Mouse (Mus musculus) gonadal fat pad, adult 2 months (tissue): Measurements from ENCODE around the gene Tex19.1. TPM values are rescaled to one million over a fixed set of nuclear protein-coding genes. Genes with fewer than 3 reads are reported as not detected.

ENCODE experiments used
- DNase-seq: peaks from one replicate; pipeline ENCODE4 v3.0.0-alpha.2; 2012; ENCODE audit warnings: low read depth
- polyA plus RNA-seq: library from polyadenylated mRNA; depleted of rRNA; stranded (reverse); fragments of >200 nt; gene quantifications from 2 replicates; pipeline ENCODE4 v1.2.3, GENCODE M21; 2012; rRNA removed

Tex19.1 gene
- polyA plus RNA-seq, 1 experiment = 0.05 TPM

DNA sequence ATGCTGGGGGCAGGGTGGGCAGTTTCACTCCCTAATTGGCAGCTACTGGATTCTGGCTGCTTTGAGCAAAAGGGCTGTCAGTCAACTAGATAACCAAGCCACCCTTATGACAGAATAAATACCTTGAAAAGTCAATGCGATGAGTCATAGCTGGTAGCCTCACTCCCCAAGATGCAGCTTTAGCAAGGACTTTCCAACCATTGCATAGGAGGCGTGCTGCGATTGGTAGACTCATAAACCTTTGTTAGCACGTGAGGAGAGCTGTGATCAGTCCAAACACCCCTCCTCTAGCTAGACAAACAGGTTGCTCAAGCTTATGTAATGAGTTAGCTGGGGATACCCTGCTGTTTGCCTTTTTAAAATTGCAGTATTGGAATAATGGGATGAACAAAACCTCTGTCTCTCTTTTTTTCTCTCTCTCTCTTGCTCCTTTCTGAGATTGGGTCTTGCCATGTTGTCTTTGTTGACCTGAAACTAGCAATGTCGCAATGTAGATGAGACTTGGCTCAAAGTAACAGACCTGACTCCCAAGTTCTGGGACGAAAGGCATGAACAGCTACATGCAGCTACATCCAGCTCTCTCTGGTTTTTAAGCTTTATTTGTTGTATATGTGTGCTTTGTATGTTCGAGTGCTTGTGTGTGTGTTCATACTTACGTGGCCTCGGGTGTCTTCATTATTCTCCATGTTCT lies 2.5 kb upstream of the Tex19.1 start:
- DNase-seq = peak; percentile 31

DNA sequence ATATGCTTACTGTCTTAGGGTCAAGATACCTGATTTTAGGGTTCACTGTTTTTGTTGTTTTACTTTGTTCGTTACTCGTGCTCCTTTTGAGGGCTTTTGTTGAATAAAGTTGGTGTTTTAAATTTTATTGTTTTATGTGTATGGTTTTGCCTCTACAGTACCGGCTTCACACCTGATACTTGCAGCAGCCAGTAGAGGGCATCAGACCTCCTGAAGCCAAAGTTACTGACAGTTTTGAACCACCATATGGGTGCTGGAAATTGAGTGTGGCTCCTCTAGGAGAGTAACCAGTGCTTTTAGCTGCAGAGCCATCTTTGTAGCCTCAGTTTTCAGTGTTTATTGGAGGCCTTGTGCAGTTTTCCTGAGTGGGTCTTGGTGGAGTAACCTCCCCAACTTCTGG lies 2.2 kb downstream of the Tex19.1 start:
- no peak for DNase-seq

DNA sequence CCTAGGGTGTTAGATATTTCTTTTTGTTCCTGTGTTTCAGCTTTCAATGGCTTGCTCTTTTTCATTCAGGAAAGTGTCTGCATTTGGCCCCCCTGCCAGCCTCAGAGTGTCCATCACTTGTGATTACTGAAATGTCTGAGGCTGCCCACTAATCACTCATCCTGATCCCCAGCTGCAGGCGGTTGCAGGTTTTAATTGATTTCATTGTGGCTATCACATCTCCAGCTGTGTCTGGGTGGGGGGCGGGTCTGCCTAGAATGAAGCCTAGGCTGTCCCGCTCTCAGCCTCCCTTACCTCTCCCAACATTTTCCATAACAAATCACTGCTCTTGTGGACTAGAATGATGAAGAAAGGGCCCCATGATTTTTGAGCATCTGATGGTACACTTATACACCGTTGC lies 8.3 kb downstream of the Tex19.1 start:
- DNase-seq = no peak

DNA sequence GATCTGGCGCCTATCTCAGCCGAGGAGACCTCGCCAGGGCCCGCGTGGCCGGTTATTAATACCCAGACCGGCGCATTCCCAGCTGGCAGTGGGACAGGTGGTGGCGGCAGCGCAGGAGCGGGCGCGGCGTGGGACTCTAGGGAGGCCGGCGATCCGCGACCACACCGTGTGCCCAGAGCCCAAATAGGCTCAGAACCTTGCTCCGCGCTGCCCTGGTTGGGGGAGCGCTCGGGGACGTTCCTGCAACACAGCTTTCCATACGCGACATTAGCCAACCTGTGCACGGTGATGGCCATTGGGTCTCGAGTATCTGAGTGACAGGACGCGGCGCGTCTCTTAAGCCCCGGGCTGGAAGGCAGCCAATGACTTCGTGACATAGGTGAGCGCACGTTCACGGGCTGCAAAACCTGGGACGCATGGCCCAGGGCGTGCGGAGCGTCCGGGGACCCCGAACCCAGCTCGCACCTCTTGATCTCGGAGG lies 10.5 kb downstream of the Tex19.1 start:
- DNase-seq = no peak

DNA sequence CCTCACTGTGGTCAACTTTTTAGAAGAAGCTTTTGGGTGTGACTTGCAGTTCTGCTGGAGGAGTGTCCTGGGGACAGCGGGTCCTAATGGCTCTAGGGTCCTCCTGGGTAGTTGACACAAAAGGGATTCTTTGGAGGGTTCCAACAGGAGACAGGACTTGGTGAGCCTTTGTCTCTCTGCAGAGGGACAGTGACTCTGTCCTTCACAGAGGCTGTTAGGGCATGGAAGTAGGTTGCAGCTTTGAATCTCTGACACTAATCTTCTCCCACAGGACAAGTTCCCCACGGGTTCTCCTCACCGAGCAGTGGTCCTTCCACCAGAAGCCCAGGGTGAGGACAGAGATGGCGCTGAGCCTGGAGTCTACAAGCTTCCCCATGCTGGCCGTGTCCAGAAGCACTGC lies 14.0 kb downstream of the Tex19.1 start, which contains the start of gene Uts2r:
Gene Uts2r (plus strand): TSS at position 301 of the 400 bp plus-strand sequence.
- DNase-seq = no peak

DNA sequence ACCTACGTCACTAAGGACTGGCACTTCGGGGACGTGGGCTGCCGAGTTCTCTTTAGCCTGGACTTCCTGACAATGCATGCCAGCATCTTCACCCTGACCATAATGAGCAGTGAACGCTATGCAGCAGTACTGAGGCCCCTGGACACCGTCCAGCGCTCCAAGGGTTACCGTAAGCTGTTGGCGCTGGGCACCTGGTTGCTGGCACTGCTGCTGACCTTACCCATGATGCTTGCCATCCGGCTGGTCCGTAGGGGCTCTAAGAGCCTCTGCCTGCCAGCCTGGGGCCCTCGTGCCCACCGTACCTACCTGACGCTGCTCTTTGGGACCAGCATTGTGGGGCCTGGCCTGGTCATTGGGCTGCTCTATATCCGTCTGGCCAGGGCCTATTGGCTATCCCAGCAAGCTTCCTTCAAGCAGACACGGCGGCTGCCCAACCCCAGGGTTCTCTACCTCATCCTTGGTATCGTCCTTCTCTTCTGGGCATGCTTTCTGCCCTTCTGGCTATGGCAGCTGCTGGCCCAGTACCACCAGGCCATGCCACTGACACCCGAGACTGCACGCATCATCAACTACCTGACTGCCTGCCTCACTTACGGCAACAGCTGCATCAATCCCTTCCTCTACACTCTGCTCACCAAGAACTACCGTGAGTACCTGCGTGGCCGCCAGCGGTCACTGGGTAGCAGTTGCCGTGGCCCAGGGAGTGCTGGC lies 14.8 kb downstream of the Tex19.1 start:
- no peak for DNase-seq

DNA sequence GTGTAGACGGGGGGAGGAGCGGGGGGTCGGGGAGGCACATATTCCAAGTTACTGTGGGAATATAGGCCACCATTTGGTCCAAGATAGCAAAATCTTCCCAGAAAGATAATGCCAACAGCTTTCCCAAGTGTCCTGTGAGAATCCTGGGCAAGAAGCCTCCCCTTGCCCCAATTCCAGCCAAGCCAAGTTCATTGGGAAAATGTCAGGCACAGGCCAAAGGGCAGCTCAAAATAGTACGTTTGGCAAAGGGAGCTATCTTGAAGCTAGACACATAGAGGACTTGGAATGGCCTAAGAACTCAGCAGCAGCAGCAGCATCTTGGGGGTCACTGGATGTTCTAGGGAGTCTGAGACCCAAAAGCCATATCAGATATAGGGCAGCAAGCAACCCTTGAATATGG lies 17.8 kb downstream of the Tex19.1 start:
- no peak for DNase-seq

DNA sequence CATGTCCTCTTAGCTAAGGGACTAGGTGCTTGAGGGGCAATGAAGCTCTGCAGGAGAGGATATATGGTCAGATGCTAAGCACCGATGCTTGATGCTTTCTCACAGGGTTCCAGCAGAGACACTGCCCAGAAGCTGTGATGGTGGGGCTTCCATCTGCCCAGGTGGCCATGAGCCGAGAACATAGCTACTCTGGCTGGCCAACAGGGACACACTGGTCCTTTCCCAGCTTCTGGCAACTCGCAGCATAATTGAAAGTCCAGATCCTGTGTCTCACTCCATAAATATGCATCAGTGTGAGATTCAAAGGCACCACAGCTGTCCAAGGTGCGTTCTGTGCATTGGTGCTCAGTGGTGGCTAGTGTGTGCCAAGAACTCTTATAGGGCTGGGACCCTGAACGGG lies 27.3 kb downstream of the Tex19.1 start:
- no peak for DNase-seq

DNA sequence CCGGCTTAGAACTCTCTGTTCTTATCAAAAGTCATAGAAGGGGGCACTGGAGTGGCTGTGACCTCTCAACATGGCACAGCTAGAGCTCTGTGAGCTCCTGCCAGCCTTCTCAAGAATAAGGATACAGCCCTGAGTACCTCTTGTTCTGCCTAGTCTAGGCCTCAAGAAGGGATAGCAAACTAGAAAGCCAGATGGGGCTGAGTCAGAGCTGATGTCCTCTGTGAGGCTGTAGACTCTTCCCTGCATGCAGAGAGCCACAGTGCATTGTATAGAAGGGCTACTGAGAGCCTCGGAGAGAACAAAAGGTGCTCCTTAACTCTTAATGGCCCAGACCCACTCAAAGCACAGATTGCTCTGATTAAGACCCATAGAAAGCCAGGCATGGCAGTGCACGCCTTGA lies 28.3 kb downstream of the Tex19.1 start:
- no peak for DNase-seq

DNA sequence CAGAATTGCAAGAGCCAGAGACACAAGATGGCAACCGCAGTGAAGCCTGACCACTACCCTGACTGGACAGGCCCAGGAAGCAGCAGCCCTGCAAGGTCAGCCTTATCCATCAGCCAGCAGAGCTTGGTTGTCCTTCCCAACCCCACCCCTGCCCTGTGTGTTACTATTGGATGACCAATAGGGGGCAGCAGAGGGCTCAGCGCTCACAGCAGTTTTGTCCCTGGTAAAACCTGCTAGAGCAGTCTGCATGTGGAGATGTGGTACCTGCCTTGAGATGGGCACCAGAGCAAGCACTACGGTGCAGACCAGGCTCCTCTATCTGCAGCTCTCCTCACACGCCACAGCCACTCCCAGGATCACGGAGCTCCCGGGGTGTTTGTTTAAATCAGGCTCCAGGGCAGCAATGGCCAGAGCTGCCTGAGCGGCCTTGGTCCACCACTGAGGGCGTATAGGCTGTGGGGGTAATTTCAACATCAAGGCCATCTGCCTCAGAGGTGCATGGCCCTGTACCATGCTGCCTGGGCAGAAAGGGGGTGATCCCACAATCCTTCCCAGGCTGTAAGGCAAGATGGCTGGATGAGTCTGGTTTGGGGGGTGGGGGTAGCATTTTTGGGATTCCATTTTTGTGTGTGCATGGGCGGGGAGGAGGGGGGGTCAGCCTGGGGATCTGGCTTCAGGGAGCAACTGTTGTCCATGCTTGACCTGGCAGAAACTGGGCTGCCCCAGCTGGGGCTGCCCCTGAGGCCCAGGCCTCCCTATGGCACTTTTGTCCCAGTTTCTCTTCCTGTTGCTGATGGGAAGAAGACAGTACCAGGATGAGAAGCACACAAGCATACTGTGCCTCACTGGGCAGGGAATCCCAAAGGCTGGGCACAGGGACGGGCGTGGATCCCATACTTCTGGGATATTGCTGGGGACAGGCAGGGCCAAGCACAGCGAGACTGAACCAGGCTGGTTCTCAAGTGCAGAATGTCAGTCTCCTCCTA lies 30.6 kb downstream of the Tex19.1 start:
- no peak for DNase-seq

DNA sequence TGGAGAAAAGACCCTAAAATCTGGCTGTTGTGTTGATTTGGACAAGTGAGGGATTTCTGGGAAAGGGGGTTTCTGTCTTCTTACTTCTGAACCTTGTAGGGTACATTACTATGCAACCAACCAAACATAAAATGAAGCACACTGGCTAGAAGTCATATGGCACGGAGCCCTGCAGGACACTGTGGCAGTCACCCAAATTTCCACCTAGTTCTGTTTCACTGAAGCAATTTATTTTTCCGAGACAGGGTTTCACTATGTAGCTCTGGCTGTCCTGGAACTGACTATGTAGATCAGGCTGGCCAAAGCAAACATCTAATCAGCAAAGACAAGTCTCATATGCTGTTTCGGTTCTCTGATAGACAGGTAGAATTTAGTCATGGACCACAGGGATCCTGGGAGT lies 43.7 kb downstream of the Tex19.1 start:
- no peak for DNase-seq

DNA sequence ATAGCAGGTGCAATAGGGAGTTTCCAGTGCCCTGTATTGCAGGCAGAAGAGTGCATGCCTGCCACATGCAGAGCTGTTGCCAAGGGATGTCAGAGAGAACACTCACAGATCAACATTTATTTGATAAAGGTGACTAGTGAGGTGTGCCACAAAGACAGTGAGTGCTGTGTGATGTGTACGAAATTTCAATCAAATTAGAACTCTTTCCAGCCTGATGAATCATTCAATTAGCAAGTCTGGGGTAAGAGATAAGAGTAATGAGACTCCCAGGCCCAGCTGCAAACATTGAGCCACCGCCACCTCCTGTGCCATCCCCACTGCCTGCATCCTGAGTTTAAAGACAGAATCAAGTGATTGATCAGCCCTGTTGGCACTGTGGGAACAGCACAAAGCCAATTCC lies 46.8 kb downstream of the Tex19.1 start:
- DNase-seq = no peak

DNA sequence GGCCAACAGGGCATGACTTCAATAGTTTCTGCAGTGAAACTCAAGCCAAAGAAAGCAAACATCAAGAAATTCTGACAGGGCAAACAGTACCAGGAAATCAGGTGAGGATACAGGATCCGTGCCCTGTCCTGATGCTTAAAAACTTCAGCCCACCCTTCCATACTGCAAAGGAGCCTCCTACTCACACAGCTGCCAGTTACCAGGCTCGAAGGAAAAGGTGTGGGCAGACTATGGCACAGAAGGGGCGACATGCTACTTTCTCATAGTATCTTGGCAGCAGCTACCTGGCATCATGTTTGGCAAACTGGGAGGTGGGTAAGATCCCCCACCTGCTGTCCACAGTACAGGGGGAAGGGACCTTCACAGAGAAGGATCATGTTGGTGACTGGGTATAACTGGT lies 47.5 kb downstream of the Tex19.1 start:
- DNase-seq = no peak

Other genes starting within 250 kb of the Tex19.1 start
- gene Ccdc57, start 213.3 kb upstream of the Tex19.1 start, polyA plus RNA-seq = 5.6 and 5.8 TPM in 2 replicates
- 17.1 and 18.7 TPM in 2 replicates for gene Slc16a3, start 197.7 kb upstream of the Tex19.1 start, polyA plus RNA-seq
- 85.3 and 94.0 TPM in 2 replicates for gene Csnk1d, start 154.8 kb upstream of the Tex19.1 start, polyA plus RNA-seq
- 0.85 and 1.3 TPM in 2 replicates for gene Cd7, start 106.7 kb upstream of the Tex19.1 start, polyA plus RNA-seq
- gene Sectm1b, start 82.6 kb upstream of the Tex19.1 start, polyA plus RNA-seq = 2.6 and 4.5 TPM in 2 replicates
- gene Sectm1a, start 64.9 kb upstream of the Tex19.1 start, polyA plus RNA-seq = 4.4 and 5.8 TPM in 2 replicates
- 0.12 and 0.13 TPM in 2 replicates for gene Tex19.2, start 27.5 kb upstream of the Tex19.1 start, polyA plus RNA-seq
- 0.14 TPM in 1 of 2 replicates, not detected in the other for gene Uts2r, start 14.1 kb downstream of the Tex19.1 start, polyA plus RNA-seq
- gene Hexdc, start 58.3 kb downstream of the Tex19.1 start, polyA plus RNA-seq = 22.8 and 36.9 TPM in 2 replicates
- gene Ogfod3, start 58.6 kb downstream of the Tex19.1 start, polyA plus RNA-seq = 28.8 and 34.4 TPM in 2 replicates
- gene Cybc1, start 83.2 kb downstream of the Tex19.1 start, polyA plus RNA-seq = 27.5 and 40.6 TPM in 2 replicates
- gene Narf, start 91.1 kb downstream of the Tex19.1 start, polyA plus RNA-seq = 30.3 and 48.1 TPM in 2 replicates
- gene Foxk2, start 113.8 kb downstream of the Tex19.1 start, polyA plus RNA-seq = 41.4 and 43.9 TPM in 2 replicates
- 51.3 and 66.2 TPM in 2 replicates for gene Wdr45b, start 208.3 kb downstream of the Tex19.1 start, polyA plus RNA-seq
- gene Rab40b, start 242.1 kb downstream of the Tex19.1 start, polyA plus RNA-seq = 9.2 and 9.4 TPM in 2 replicates